Mouse (Mus musculus) stomach, embryonic 14.5 days (tissue): ENCODE data around the gene BC052040. TPM values are rescaled to one million over a fixed set of nuclear protein-coding genes. Genes with fewer than 3 reads are reported as not detected.

Experiments
- ATAC-seq: fragments of 200-750 bp; cut with Nextera tagmentation; 2 replicates; pipeline ENCODE4 v1.8.0; 2017; ENCODE audit warnings: low read depth, moderate TSS enrichment; ENCODE audit not compliant: insufficient number of reproducible peaks, insufficient read depth, low FRiP score
- H3K27ac ChIP-seq: fragments of 300-500 bp; sonication (generic); 2 replicates; pipeline ENCODE4 v1.5.1; 2014; ENCODE audit warnings: mild to moderate bottlenecking, low read length, moderate library complexity, mixed read lengths
- H3K27me3 ChIP-seq: fragments of 300-500 bp; sonication (generic); 2 replicates; pipeline ENCODE4 v1.6.1; 2014; ENCODE audit warnings: low read length, control low read depth, mixed read lengths; ENCODE audit not compliant: control insufficient read depth, insufficient read depth
- H3K36me3 ChIP-seq: fragments of 300-500 bp; sonication (generic); 2 replicates; pipeline ENCODE4 v1.6.1; 2014; ENCODE audit warnings: mild to moderate bottlenecking, control low read depth, low read length, moderate library complexity, mixed read lengths; ENCODE audit not compliant: control insufficient read depth, insufficient read depth
- H3K4me1 ChIP-seq: fragments of 300-500 bp; sonication (generic); 2 replicates; pipeline ENCODE4 v1.6.1; 2014; ENCODE audit warnings: low read length, control low read depth, mixed read lengths; ENCODE audit not compliant: control insufficient read depth, insufficient read depth
- H3K4me2 ChIP-seq: fragments of 300-500 bp; sonication (generic); replicated peaks from 2 replicates; pipeline ENCODE4 v1.6.1; 2014; ENCODE audit warnings: low read depth, low read length, control low read depth
- H3K4me3 ChIP-seq: fragments of 300-500 bp; sonication (generic); 2 replicates; pipeline ENCODE4 v1.5.1; 2014; ENCODE audit warnings: low read depth, low read length, control low read depth
- H3K9ac ChIP-seq: fragments of 300-500 bp; sonication (generic); replicated peaks from 2 replicates; pipeline ENCODE4 v1.6.1; 2014; ENCODE audit warnings: low read depth, mild to moderate bottlenecking, control low read depth, low read length, moderate library complexity, mixed read lengths
- H3K9me3 ChIP-seq: fragments of 300-500 bp; sonication (generic); 2 replicates; pipeline ENCODE4 v1.6.1; 2016; ENCODE audit warnings: low read depth, low read length, control low read depth; ENCODE audit not compliant: control insufficient read depth
- WGBS: fragments of 180-500 bp; shearing (Covaris S2); extraction: QIAGEN DNeasy Blood & Tissue Kit; methylation state at CpG from one replicate; pipeline ENCODE4 v1.1.7; 2014; 5-methylcytosine and 5-hydroxymethylcytosine counted together
- polyA plus RNA-seq: library from polyadenylated mRNA; unstranded; fragments of >200 nt; fragmentation: Nextera tagmentation; extraction: Ambion mirVana; gene quantifications from 2 replicates; pipeline ENCODE4 v1.2.1, GENCODE M21; 2014

Gene BC052040
- polyA plus RNA-seq, 1 experiment from 2014 or later: 13.5 TPM

GRCm38 (mm10) chr2:115610092-115610491, 28.6 kb downstream of the BC052040 start:
- Histone ChIP-seq H3K36me3 (no peaks in the 10 kb centered on the region), H3K27ac (no peak overlapping the region), H3K9ac (no peak overlapping the region), H3K4me2 (no peak overlapping the region), H3K9me3 (no peaks in the 10 kb centered on the region), H3K27me3 (no peaks in the 10 kb centered on the region), H3K4me1 (0 out of 2 replicates have a peak, but pooled peaks cover 8% of the 10 kb centered on the region), H3K4me3 (no peak overlapping the region)
- ATAC-seq: no peak
- WGBS: 78% methylated on average over 2 of the region's 2 CpGs

DNA sequence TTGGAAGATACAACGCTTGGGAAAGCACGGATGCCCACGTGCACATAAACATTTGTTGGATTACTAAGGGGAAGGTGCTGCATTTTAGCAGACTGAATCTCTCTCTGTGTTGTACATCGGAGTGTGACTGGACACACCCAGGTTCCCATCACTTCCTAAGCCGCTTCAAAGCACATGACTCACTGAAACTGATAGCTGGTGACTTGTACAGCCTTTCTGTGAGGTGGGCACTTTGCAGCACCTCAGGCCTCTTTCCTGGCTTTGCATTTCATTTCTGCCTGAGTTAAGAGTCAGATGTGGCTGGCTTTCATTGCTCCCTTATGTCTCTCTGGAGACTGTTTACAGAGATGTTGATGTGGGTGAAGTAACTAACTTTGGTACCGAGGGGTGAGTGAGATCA, 29.0 kb downstream of the BC052040 start:
- WGBS: 88% methylated on average over 6 of the region's 6 CpGs
- H3K4me3 ChIP-seq: no peak overlapping the region
- no peaks in the 10 kb centered on the region for H3K9me3 ChIP-seq
- H3K4me2 ChIP-seq: no peak overlapping the region
- H3K4me1 ChIP-seq: 0 out of 2 replicates have a peak, but pooled peaks cover 8% of the 10 kb centered on the region
- H3K27ac ChIP-seq: no peak overlapping the region
- ATAC-seq: no peak
- H3K9ac ChIP-seq: no peak overlapping the region
- no peaks in the 10 kb centered on the region for H3K27me3 ChIP-seq
- no peaks in the 10 kb centered on the region for H3K36me3 ChIP-seq

GRCm38 (mm10) chr2:115613830-115614520, 32.5 kb downstream of the BC052040 start:
- 57% methylated on average over 3 of the region's 3 CpGs for WGBS
- no peaks in the 10 kb centered on the region for H3K36me3 ChIP-seq
- H3K9me3 ChIP-seq: no peaks in the 10 kb centered on the region
- no peaks in the 10 kb centered on the region for H3K27me3 ChIP-seq
- ATAC-seq: peak; percentile 65; the same call in 1 of the 2 replicates
- H3K4me3 ChIP-seq: no peak overlapping the region
- H3K9ac ChIP-seq: no peak overlapping the region
- no peak overlapping the region for H3K4me2 ChIP-seq
- 0 out of 2 replicates have a peak, but pooled peaks cover 5% of the 10 kb centered on the region for H3K4me1 ChIP-seq
- H3K27ac ChIP-seq: peak overlapping the region; percentile 75

DNA sequence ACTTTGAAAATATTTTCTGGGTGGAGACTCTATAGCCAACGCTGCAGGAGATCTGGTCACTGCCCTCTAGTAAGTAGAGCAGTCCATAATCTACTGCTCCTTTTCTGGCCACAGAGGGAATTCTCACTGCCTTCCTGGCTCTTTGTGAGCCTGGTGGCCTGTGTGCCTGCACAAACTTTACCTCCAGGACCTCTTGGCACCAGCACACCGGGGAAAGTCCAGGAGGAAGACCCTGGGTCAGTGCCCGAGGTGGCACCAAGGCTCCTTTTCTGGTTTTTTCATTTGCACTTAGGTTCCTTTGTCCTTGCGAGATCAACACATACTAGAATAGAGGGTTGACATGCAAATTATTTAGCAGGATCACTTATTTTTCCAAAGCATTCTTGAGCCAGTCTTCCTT, 47.0 kb downstream of the BC052040 start:
- no peaks in the 10 kb centered on the region for H3K9me3 ChIP-seq
- H3K9ac ChIP-seq: no peak overlapping the region
- no peaks in the 10 kb centered on the region for H3K27me3 ChIP-seq
- H3K4me1 ChIP-seq: no peaks in the 10 kb centered on the region
- H3K4me3 ChIP-seq: no peak overlapping the region
- H3K36me3 ChIP-seq: no peaks in the 10 kb centered on the region
- WGBS: 92% methylated on average over 4 of the region's 4 CpGs
- H3K27ac ChIP-seq: no peak overlapping the region
- no peak for ATAC-seq
- no peak overlapping the region for H3K4me2 ChIP-seq

DNA sequence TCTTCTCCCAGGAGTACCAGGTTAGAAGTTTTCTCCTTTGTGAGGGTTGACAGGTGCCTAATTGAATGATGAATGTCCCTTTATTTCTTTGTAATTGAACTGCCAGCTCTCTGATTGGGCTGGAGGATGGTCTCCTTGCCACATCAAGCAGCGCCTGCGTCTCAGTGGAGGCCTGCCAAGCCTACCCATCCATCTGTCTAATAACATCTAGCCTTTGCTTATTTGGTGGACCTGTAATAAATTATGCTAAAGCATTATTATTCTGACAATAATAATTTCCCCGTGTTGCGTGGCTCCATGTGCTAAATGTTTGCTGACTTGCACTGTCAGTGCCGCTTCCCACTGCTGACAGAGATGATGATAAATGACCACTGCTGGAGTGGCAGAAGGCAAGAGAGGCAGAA, 49.5 kb downstream of the BC052040 start:
- Histone ChIP-seq H3K4me3 (no peak overlapping the region), H3K9ac (no peak overlapping the region), H3K27ac (no peak overlapping the region), H3K36me3 (peaks cover 3% of the 10 kb centered on the region; the same call in 1 of the 2 replicates), H3K27me3 (no peaks in the 10 kb centered on the region), H3K9me3 (no peaks in the 10 kb centered on the region), H3K4me2 (no peak overlapping the region), H3K4me1 (no peaks in the 10 kb centered on the region)
- WGBS: 62% methylated on average over 5 of the region's 5 CpGs
- no peak for ATAC-seq

- H3K9me3 ChIP-seq: no peaks in the 10 kb centered on the region
- H3K27ac ChIP-seq: no peak overlapping the region
- H3K9ac ChIP-seq: no peak overlapping the region
- H3K4me1 ChIP-seq: no peaks in the 10 kb centered on the region
- no peak for ATAC-seq
- no peak overlapping the region for H3K4me2 ChIP-seq
- WGBS: 92% methylated on average over 4 of the region's 4 CpGs
- no peaks in the 10 kb centered on the region for H3K27me3 ChIP-seq
- no peak overlapping the region for H3K4me3 ChIP-seq
- peaks cover 3% of the 10 kb centered on the region; the same call in 1 of the 2 replicates for H3K36me3 ChIP-seq
Measured at GRCm38 (mm10) chr2:115631826-115632225, 50.3 kb downstream of the BC052040 start.

DNA sequence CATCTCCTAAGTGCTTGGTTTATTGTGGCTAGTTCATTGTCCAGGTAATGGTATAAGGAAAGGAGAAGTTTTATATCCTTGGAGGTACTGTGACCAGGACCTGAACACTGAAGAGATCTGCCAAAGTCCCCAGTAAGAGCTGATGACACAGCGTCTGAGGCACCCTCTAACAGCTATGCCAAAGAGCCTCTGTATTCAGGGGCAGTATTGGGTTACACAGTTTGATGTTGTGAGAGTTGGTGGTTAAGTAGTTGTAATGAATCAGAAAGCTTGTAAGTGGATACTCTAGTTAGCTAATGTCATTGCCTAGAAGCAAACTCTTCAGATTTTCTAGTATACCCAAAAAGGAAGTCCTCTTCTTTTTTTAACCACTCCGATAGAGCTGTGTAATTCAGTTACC, 68.7 kb downstream of the BC052040 start:
- no peak for ATAC-seq
- Histone ChIP-seq H3K9me3 (no peaks in the 10 kb centered on the region), H3K4me2 (no peak overlapping the region), H3K4me1 (no peaks in the 10 kb centered on the region), H3K9ac (no peak overlapping the region), H3K27me3 (no peaks in the 10 kb centered on the region), H3K36me3 (no peaks in the 10 kb centered on the region), H3K4me3 (no peak overlapping the region), H3K27ac (no peak overlapping the region)
- 75% methylated on average over 2 of the region's 2 CpGs for WGBS

DNA sequence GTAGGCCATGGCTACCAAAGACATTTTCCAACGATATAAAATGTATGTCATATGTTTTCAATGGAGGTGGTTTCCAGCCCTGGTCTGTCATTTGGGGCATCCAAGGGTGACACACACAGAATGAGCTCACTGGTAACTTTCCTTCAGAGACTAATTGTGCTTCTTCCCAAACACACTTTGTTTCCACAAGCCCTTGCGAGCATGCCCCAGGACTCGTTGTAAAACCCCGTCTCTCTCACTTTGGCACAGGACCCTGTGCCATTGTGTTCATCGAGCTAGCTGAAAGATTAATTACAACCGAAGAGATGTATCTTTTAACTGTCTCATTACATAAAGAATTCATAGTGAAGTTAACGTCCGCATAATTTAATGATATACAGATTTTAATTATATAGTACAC, 78.2 kb downstream of the BC052040 start:
- no peaks in the 10 kb centered on the region for H3K4me1 ChIP-seq
- no peaks in the 10 kb centered on the region; the same call in 1 of the 2 replicates for H3K36me3 ChIP-seq
- H3K9ac ChIP-seq: no peak overlapping the region
- WGBS: 83% methylated on average over 8 of the region's 8 CpGs
- H3K27ac ChIP-seq: no peak overlapping the region
- no peak overlapping the region for H3K4me3 ChIP-seq
- H3K9me3 ChIP-seq: no peaks in the 10 kb centered on the region
- H3K4me2 ChIP-seq: no peak overlapping the region
- no peaks in the 10 kb centered on the region for H3K27me3 ChIP-seq
- no peak for ATAC-seq
